ENCODE assay signal across 8 mouse cellular contexts in the genomic region with DNA sequence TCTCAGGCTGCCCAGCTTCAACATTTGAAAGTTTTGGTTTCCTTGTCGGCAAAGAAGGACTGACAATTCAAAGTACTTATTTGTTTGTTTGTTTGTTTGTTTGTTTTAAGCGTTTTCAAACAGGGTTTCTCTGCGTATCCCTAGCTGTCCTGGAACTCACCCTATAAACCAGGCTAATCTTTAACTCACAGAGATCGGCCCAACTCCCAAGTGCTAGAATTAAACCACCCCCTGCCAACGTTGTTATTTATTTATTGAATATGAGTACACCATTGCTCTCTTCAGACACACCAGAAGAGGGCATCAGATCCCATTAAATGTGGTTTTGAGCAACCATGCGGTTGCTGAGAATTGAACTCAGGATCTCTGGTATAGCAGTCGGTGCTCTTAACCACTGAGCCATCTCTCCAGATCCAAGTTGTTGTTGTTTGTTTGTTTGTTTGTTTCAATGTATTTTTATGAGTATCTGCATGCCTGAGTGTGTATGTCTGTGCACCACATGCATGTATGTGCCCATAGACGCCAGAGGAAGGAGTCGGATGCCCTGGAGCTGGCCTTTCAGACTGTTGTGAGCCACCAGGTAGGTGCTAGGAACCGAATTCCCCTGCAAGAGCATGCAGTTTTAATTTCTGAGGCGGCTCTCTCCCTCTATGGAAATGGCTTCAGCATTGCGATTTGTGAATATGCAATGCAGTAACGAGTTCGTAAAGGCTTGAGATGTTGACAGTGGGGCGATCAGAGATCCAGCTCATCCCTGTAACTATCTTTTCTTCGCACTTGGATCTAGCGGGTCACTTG. TPM values are rescaled to one million over a fixed set of nuclear protein-coding genes. Genes with fewer than 3 reads are reported as not detected.
DNase-seq lines count a peak whose midpoint lies in the region; ATAC-seq and TF ChIP-seq lines count a peak whose summit lies in the region.

Gene Anapc7, plus strand, starts transcription at position 423 of the 798 bp plus-strand sequence.

- H3K4me3 ChIP-seq in lung, postnatal 0 days (ENCODE audit: low read depth, low read length), result peak within 1 kb of the TSS; percentile 95
- H3K4me3 ChIP-seq in bone marrow macrophage, adult 2 months (ENCODE audit: insufficient read depth, low read length), result peak within 1 kb of the TSS; percentile 94
- H3K4me3 ChIP-seq in kidney, embryonic 16.5 days (ENCODE audit: low read length), result peak within 1 kb of the TSS; percentile 99

- peak within 1 kb of the TSS; percentile 87 for H3K9ac ChIP-seq in lung, postnatal 0 days (replicated peaks; ENCODE audit: low read depth)
- peak within 1 kb of the TSS; percentile 95 for H3K9ac ChIP-seq in kidney, embryonic 16.5 days (replicated peaks; ENCODE audit: low read length)

- ATAC-seq in lung, postnatal 0 days, result peak; percentile 12
- ATAC-seq in kidney, embryonic 16.5 days (ENCODE audit: low FRiP score, low TSS enrichment), result peak; percentile 71
- ATAC-seq in megakaryocyte-erythroid progenitor cell, adult 5-6 weeks (replicated peaks; ENCODE audit: low FRiP score, low TSS enrichment, poor library complexity, severe bottlenecking), result peak; percentile 48

- H3K27me3 ChIP-seq in lung, postnatal 0 days (replicated peaks; ENCODE audit: insufficient read depth, low read length), result no peaks in the 10 kb centered on the region
- H3K27me3 ChIP-seq in kidney, embryonic 16.5 days (ENCODE audit: insufficient read depth, low read length), result no peaks in the 10 kb centered on the region

- TF ChIP-seq POLR2A in bone marrow macrophage, adult 2 months (IDR thresholded peaks at IDR 0.05; ENCODE audit: borderline replicate concordance, low read depth, low read length), result no peak

- peak; percentile 39 for TF ChIP-seq CTCF in lung, postnatal 0 days (IDR thresholded peaks at IDR 0.05)
- no peak for TF ChIP-seq CTCF in bone marrow macrophage, adult 2 months (IDR thresholded peaks at IDR 0.05; ENCODE audit: low read depth, low read length)

- no peaks in the 10 kb centered on the region for H3K36me3 ChIP-seq in lung, postnatal 0 days (ENCODE audit: insufficient read depth, low read length)
- 0 out of 2 replicates have a peak, but pooled peaks cover under 1% of the 10 kb centered on the region for H3K36me3 ChIP-seq in kidney, embryonic 16.5 days (ENCODE audit: insufficient read depth, low read length)

- peak within 1 kb of the TSS; percentile 83 for H3K4me2 ChIP-seq in lung, postnatal 0 days (replicated peaks; ENCODE audit: low read depth, low read length)
- H3K4me2 ChIP-seq in kidney, embryonic 16.5 days (replicated peaks; ENCODE audit: low read depth, low read length), result peak within 1 kb of the TSS; percentile 87

- TF ChIP-seq EP300 in lung, postnatal 0 days (IDR thresholded peaks at IDR 0.05), result no peak

- no peak for DNase-seq in lung, postnatal 0 days (ENCODE audit: low spot score)
- DNase-seq in lung, postnatal 10 days, result no peak
- DNase-seq in gonadal fat pad, adult 2 months (ENCODE audit: low read depth), result no peak
- DNase-seq in cerebellum, adult 11-12 months, result no peak
- DNase-seq in right cerebral cortex, adult 2 months (ENCODE audit: low spot score in 2 of 2), result no peak

- 0 out of 2 replicates have a peak, but pooled peaks cover 5% of the 10 kb centered on the region for H3K4me1 ChIP-seq in lung, postnatal 0 days (ENCODE audit: insufficient read depth, low read depth, low read length)
- H3K4me1 ChIP-seq in bone marrow macrophage, adult 2 months (ENCODE audit: control insufficient read depth, insufficient read depth, low read length), result peaks cover 7% of the 10 kb centered on the region
- peaks cover 18% of the 10 kb centered on the region for H3K4me1 ChIP-seq in kidney, embryonic 16.5 days (ENCODE audit: insufficient read depth, low read length)

- peak within 1 kb of the TSS; percentile 52 for H3K27ac ChIP-seq in lung, postnatal 0 days (ENCODE audit: low read length)
- peak within 1 kb of the TSS; percentile 72 for H3K27ac ChIP-seq in bone marrow macrophage, adult 2 months (ENCODE audit: insufficient read depth, low read depth, low read length)
- peak within 1 kb of the TSS; percentile 94 for H3K27ac ChIP-seq in kidney, embryonic 16.5 days (ENCODE audit: low read length)

- WGBS in lung, postnatal 0 days, result 16% methylated on average over 17 of the region's 17 CpGs
- WGBS in kidney, embryonic 16.5 days, result 19% methylated on average over 17 of the region's 17 CpGs

- no peaks in the 10 kb centered on the region for H3K9me3 ChIP-seq in lung, postnatal 0 days (ENCODE audit: low read length)
- H3K9me3 ChIP-seq in kidney, embryonic 16.5 days (ENCODE audit: low read length), result no peaks in the 10 kb centered on the region

RNA-seq across cellular contexts. Expression of gene Anapc7, which starts in this region (rescaled TPM):
- 25.2 and 26.5 TPM in 2 replicates for polyA plus RNA-seq in lung, postnatal 0 days (2015; fragmentation: Nextera tagmentation; extraction: Ambion mirVana)
- 19.6 and 22.2 TPM in 2 replicates for polyA plus RNA-seq in bone marrow macrophage, adult 2 months (2012; ENCODE audit: insufficient read depth, insufficient read length, missing spikeins)
- polyA plus RNA-seq in gonadal fat pad, adult 2 months (2012; rRNA removed), result 26.3 and 29.8 TPM in 2 replicates
- polyA plus RNA-seq in kidney, embryonic 16.5 days (2015; fragmentation: Nextera tagmentation; extraction: Ambion mirVana), result 56.5 and 56.8 TPM in 2 replicates
- total RNA-seq in megakaryocyte-erythroid progenitor cell, adult 5-6 weeks (2014; fragmentation: Nextera tagmentation), result 27.5 and 42.7 TPM in 2 replicates
- total RNA-seq in megakaryocyte-erythroid progenitor cell, adult 5-6 weeks (2017), result 24.3 and 35.3 TPM in 2 replicates

Comparison
In these comparisons a context has a peak if more than half of its experiments do, and no peak if none do; other contexts are left out.
1. ATAC-seq: peak in every context shown above with its lines; median percentile 71 in kidney, embryonic 16.5 days; 48 in megakaryocyte-erythroid progenitor cell, adult 5-6 weeks; 12 in lung, postnatal 0 days.